Comparison of ENCODE assay signal across 11 mouse cellular contexts in the genomic region with DNA sequence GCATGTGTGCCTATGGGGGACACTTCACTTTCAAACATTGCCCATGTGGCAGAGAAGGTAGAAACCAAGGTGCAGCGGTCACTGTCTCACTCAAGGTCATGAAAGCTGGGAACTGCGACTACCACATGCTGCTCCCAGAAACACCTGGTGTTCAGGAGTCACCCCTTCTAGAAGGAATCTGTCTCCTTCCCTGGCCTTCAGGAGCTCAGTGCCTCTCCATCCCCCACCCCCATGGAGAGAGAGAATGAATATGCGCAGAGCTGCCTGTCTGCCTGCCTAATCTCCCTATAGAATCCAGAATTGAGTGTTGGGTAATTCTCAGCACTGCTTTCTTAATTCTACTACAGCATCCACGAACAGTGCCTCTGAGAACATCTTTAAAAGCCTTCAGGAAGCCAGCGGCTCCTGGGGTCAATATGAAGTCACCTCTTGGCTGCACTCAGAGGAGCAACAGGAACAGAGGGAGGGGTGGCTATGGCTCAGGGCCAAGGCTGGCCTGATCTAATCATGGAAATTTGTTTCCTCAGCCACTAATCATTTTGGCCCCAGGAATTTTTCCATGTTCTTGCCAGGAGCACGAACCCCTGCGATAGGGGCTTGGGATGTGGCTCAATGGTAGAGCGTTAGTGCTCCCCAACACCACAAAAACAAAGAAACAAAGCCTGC. TPM values are rescaled to one million over a fixed set of nuclear protein-coding genes. Genes with fewer than 3 reads are reported as not detected.
DNase-seq lines count a peak whose midpoint lies in the region; ATAC-seq lines count a peak whose summit lies in the region.
"Had no signal": no experiment of that assay in that cellular context is flagged by ENCODE, and none has a peak within 500 bp of the region (broad histone marks: within the 10 kb centered on the region; RNA-seq: fewer than 3 reads in every experiment).

No protein-coding gene starts in this region.

- H3K27me3 ChIP-seq in heart, embryonic 15.5 days = no peaks in the 10 kb centered on the region
- H3K27me3 ChIP-seq in midbrain, embryonic 15.5 days (replicated peaks) = no peaks in the 10 kb centered on the region
- H3K27me3 ChIP-seq in midbrain, embryonic 14.5 days (ENCODE audit: control insufficient read depth, insufficient read depth, low read length) = no peaks in the 10 kb centered on the region
- H3K27me3 ChIP-seq: midbrain, embryonic 12.5 days had no signal

- H3K4me1 ChIP-seq in heart, embryonic 15.5 days (replicated peaks) = peaks cover 78% of the 10 kb centered on the region
- no peaks in the 10 kb centered on the region for H3K4me1 ChIP-seq in midbrain, embryonic 15.5 days
- no peaks in the 10 kb centered on the region for H3K4me1 ChIP-seq in midbrain, embryonic 14.5 days (ENCODE audit: control insufficient read depth, insufficient read depth, low read length)
- H3K4me1 ChIP-seq: midbrain, embryonic 12.5 days had no signal

- H3K27ac ChIP-seq in heart, embryonic 15.5 days = peak overlapping the region; percentile 92
- no peak overlapping the region for H3K27ac ChIP-seq in midbrain, embryonic 15.5 days
- H3K27ac ChIP-seq in midbrain, embryonic 14.5 days (replicated peaks; ENCODE audit: low read depth, low read length) = no peak overlapping the region
- H3K27ac ChIP-seq: midbrain, embryonic 12.5 days had no signal

- H3K9ac ChIP-seq in heart, embryonic 15.5 days = no peak overlapping the region
- no peak overlapping the region for H3K9ac ChIP-seq in midbrain, embryonic 15.5 days
- no peak overlapping the region for H3K9ac ChIP-seq in midbrain, embryonic 14.5 days (replicated peaks; ENCODE audit: low read length)
- H3K9ac ChIP-seq: midbrain, embryonic 12.5 days had no signal

- peak overlapping the region; percentile 47 for H3K4me2 ChIP-seq in heart, embryonic 15.5 days
- H3K4me2 ChIP-seq in midbrain, embryonic 15.5 days = no peak overlapping the region
- no peak overlapping the region for H3K4me2 ChIP-seq in midbrain, embryonic 14.5 days (ENCODE audit: low read length)
- H3K4me2 ChIP-seq: midbrain, embryonic 12.5 days had no signal

- ATAC-seq in heart, embryonic 15.5 days (replicated peaks; ENCODE audit: insufficient number of reproducible peaks, insufficient read depth, low FRiP score, low read depth) = peak; percentile 58; the same call in 1 of the 2 replicates
- no peak for ATAC-seq in midbrain, embryonic 15.5 days (replicated peaks)
- ATAC-seq in midbrain, embryonic 14.5 days (ENCODE audit: low FRiP score, low TSS enrichment) = no peak

- H3K4me3 ChIP-seq in heart, embryonic 15.5 days = no peak overlapping the region
- H3K4me3 ChIP-seq in midbrain, embryonic 15.5 days = no peak overlapping the region
- no peak overlapping the region for H3K4me3 ChIP-seq in midbrain, embryonic 14.5 days (replicated peaks; ENCODE audit: low read depth, low read length)
- H3K4me3 ChIP-seq: erythroblast, embryonic 14.5 days; midbrain, embryonic 12.5 days had no signal

- no peaks in the 10 kb centered on the region for H3K36me3 ChIP-seq in heart, embryonic 15.5 days
- no peaks in the 10 kb centered on the region for H3K36me3 ChIP-seq in midbrain, embryonic 15.5 days (replicated peaks)
- no peaks in the 10 kb centered on the region for H3K36me3 ChIP-seq in midbrain, embryonic 14.5 days (ENCODE audit: control insufficient read depth, insufficient read depth, low read length)
- H3K36me3 ChIP-seq: G1E; midbrain, embryonic 12.5 days had no signal

- peak; percentile 61 for DNase-seq in ES-CJ7 (ENCODE audit: low read depth, low spot score)
- peak; percentile 68 to 77 for DNase-seq in adrenal gland, postnatal 36 days
- peak; percentile 79 to 87 for DNase-seq in kidney, postnatal 4 days
- no peak for DNase-seq in frontal cortex, postnatal 14 days (ENCODE audit: low spot score in 2 of 2)
- no peak for DNase-seq in cerebellum, adult 8-10 months
- DNase-seq in midbrain, embryonic 14.5 days = no peak

- H3K9me3 ChIP-seq in heart, embryonic 15.5 days (replicated peaks) = no peaks in the 10 kb centered on the region
- no peaks in the 10 kb centered on the region for H3K9me3 ChIP-seq in midbrain, embryonic 15.5 days
- no peaks in the 10 kb centered on the region for H3K9me3 ChIP-seq in midbrain, embryonic 14.5 days (ENCODE audit: control insufficient read depth, low read length)
- H3K9me3 ChIP-seq: midbrain, embryonic 12.5 days had no signal

- 26% methylated on average over 8 of the region's 8 CpGs for WGBS in heart, embryonic 15.5 days
- 58% methylated on average over 8 of the region's 8 CpGs for WGBS in midbrain, embryonic 15.5 days
- WGBS in midbrain, embryonic 14.5 days = 63% methylated on average over 8 of the region's 8 CpGs

RNA-seq across cellular contexts. Expression of gene Ror2, which starts 24.7 kb away (rescaled TPM):
- 1 to 10 TPM; 5.3 to 7.6 TPM for total RNA-seq in adrenal gland, postnatal 36 days (2021)
- 14.4 and 18.4 TPM in 2 replicates for polyA plus RNA-seq in heart, embryonic 15.5 days (2015; fragmentation: Nextera tagmentation; extraction: Ambion mirVana)
- 3.2 and 3.7 TPM in 2 replicates for polyA plus RNA-seq in midbrain, embryonic 15.5 days (2015; fragmentation: Nextera tagmentation; extraction: Ambion mirVana)
- 0.82 and 3.2 TPM in 2 replicates for polyA plus RNA-seq in midbrain, embryonic 14.5 days (2014; fragmentation: Nextera tagmentation; extraction: Ambion mirVana)
- total RNA-seq: G1E had no signal
- polyA plus RNA-seq: erythroblast, embryonic 14.5 days; G1E had no signal

Comparison
In these comparisons a context has a peak if more than half of its experiments do, and no peak if none do; other contexts are left out.
1. DNase-seq: peak in ES-CJ7 (single experiment), adrenal gland, postnatal 36 days (2 of 2) and kidney, postnatal 4 days (2 of 2); none in frontal cortex, postnatal 14 days (0 of 2), cerebellum, adult 8-10 months (single experiment) and midbrain, embryonic 14.5 days (single experiment).